Mouse (Mus musculus): ENCODE measurements around the gene Crygn. TPM values are rescaled to one million over a fixed set of nuclear protein-coding genes. Genes with fewer than 3 reads are reported as not detected.
A peak's percentile ranks its signal among the peaks of the same experiment; 100 is the strongest.
"Not testable (repeated sequence)": the region's sequence is repeated elsewhere in the genome, so short reads cannot be mapped to it uniquely, and the experiment has no call there.

Gene Crygn
- polyA plus RNA-seq, 1 experiment from 2014 or later: 1.8 TPM

- peaks cover 29% of the 10 kb centered on the region for H3K27me3 ChIP-seq (replicated peaks; ENCODE audit: low read depth, poor library complexity, severe bottlenecking)
- no peaks in the 10 kb centered on the region for H3K36me3 ChIP-seq (replicated peaks)
- WGBS: 18% methylated on average over 17 of the region's 17 CpGs
- H3K27ac ChIP-seq (replicated peaks): no peak overlapping the region; the same call in 1 of the 2 replicates
- peaks cover 13% of the 10 kb centered on the region for H3K4me1 ChIP-seq
- no peak for DNase-seq (ENCODE audit: low spot score)
- H3K9me3 ChIP-seq: peaks cover 4% of the 10 kb centered on the region; the same call in 1 of the 2 replicates
- peak overlapping the region; percentile 34; the same call in 1 of the 2 replicates for H3K4me3 ChIP-seq
These were observed 20.5 kb upstream of the Crygn start for GRCm38 (mm10) chr5:24778082-24778842.

- DNase-seq (ENCODE audit: low spot score): no peak
- H3K4me1 ChIP-seq: peaks cover 13% of the 10 kb centered on the region
- no peak overlapping the region for H3K27ac ChIP-seq (replicated peaks)
- H3K36me3 ChIP-seq (replicated peaks): no peaks in the 10 kb centered on the region
- WGBS: 72% methylated on average over 4 of the region's 4 CpGs
- peaks cover 4% of the 10 kb centered on the region; the same call in 1 of the 2 replicates for H3K9me3 ChIP-seq
- H3K4me3 ChIP-seq: no peak overlapping the region
- peaks cover 29% of the 10 kb centered on the region for H3K27me3 ChIP-seq (replicated peaks; ENCODE audit: low read depth, poor library complexity, severe bottlenecking)
These were observed 18.9 kb upstream of the Crygn start for GRCm38 (mm10) chr5:24776681-24777080.

- whole genome bisulfite sequencing: 95% methylated on average over 16 of the region's 16 CpGs
- not testable (repeated sequence) for DNase-seq (ENCODE audit: low spot score)
These were observed 16.7 kb upstream of the Crygn start for GRCm38 (mm10) chr5:24774549-24774948.

GRCm38 (mm10) chr5:24756931-24757330 lies 877 bp downstream of the Crygn start:
- Histone ChIP-seq H3K27ac (replicated peaks) (no peak overlapping the region), H3K27me3 (replicated peaks; ENCODE audit: low read depth, poor library complexity, severe bottlenecking) (peaks cover 16% of the 10 kb centered on the region; the same call in 1 of the 2 replicates), H3K4me1 (peaks cover 57% of the 10 kb centered on the region), H3K4me3 (no peak overlapping the region), H3K9me3 (no peaks in the 10 kb centered on the region), H3K36me3 (replicated peaks) (no peaks in the 10 kb centered on the region)
- no peak for DNase-seq (ENCODE audit: low spot score)
- 60% methylated on average over 3 of the region's 3 CpGs for WGBS

More at GRCm38 (mm10) chr5:24774549-24774948, 16.7 kb upstream of the Crygn start:
- not testable (repeated sequence) for H3K27ac ChIP-seq (replicated peaks); H3K4me1 ChIP-seq; H3K4me3 ChIP-seq; H3K36me3 ChIP-seq (replicated peaks); H3K9me3 ChIP-seq
- peaks cover 23% of the 10 kb centered on the region for H3K27me3 ChIP-seq (replicated peaks; ENCODE audit: low read depth, poor library complexity, severe bottlenecking)

GRCm38 (mm10) chr5:24752175-24752498 lies 5.7 kb downstream of the Crygn start:
- no peaks in the 10 kb centered on the region for H3K36me3 ChIP-seq (replicated peaks)
- 0 out of 2 replicates have a peak, but pooled peaks cover 3% of the 10 kb centered on the region for H3K27me3 ChIP-seq (replicated peaks; ENCODE audit: low read depth, poor library complexity, severe bottlenecking)
- H3K9me3 ChIP-seq: no peaks in the 10 kb centered on the region
- WGBS: 6% methylated on average over 2 of the region's 2 CpGs
- H3K4me3 ChIP-seq: peak overlapping the region; percentile 66
- H3K27ac ChIP-seq (replicated peaks): peak overlapping the region; percentile 93
- H3K4me1 ChIP-seq: peaks cover 81% of the 10 kb centered on the region
- no peak for DNase-seq (ENCODE audit: low spot score)

- Histone ChIP-seq H3K27ac (replicated peaks) (peak overlapping the region; percentile 93), H3K9me3 (no peaks in the 10 kb centered on the region), H3K36me3 (replicated peaks) (no peaks in the 10 kb centered on the region), H3K4me3 (peak overlapping the region; percentile 66), H3K27me3 (replicated peaks; ENCODE audit: low read depth, poor library complexity, severe bottlenecking) (no peaks in the 10 kb centered on the region), H3K4me1 (peaks cover 83% of the 10 kb centered on the region)
- DNase-seq (ENCODE audit: low spot score): peak; percentile 78
- WGBS: 2% methylated on average over 25 of the region's 25 CpGs
These were observed 6.3 kb downstream of the Crygn start for GRCm38 (mm10) chr5:24751305-24752174.

GRCm38 (mm10) chr5:24750321-24751304 lies 7.2 kb downstream of the Crygn start:
- peak overlapping the region; percentile 66 for H3K4me3 ChIP-seq
- no peaks in the 10 kb centered on the region for H3K9me3 ChIP-seq
- H3K4me1 ChIP-seq: peaks cover 77% of the 10 kb centered on the region
- no peaks in the 10 kb centered on the region for H3K36me3 ChIP-seq (replicated peaks)
- H3K27me3 ChIP-seq (replicated peaks; ENCODE audit: low read depth, poor library complexity, severe bottlenecking): no peaks in the 10 kb centered on the region
- peak overlapping the region; percentile 93 for H3K27ac ChIP-seq (replicated peaks)
- peak; percentile 97 for DNase-seq (ENCODE audit: low spot score)
- under 1% methylated on average over 59 of the region's 59 CpGs for WGBS

- H3K4me3 ChIP-seq: peak overlapping the region; percentile 66
- H3K9me3 ChIP-seq: no peaks in the 10 kb centered on the region
- peaks cover 68% of the 10 kb centered on the region for H3K4me1 ChIP-seq
- H3K36me3 ChIP-seq (replicated peaks): no peaks in the 10 kb centered on the region
- 49% methylated on average over 5 of the region's 5 CpGs for WGBS
- H3K27me3 ChIP-seq (replicated peaks; ENCODE audit: low read depth, poor library complexity, severe bottlenecking): no peaks in the 10 kb centered on the region
- no peak for DNase-seq (ENCODE audit: low spot score)
- peak overlapping the region; percentile 93 for H3K27ac ChIP-seq (replicated peaks)
These were observed 8.1 kb downstream of the Crygn start for GRCm38 (mm10) chr5:24749731-24750130.

- Histone ChIP-seq H3K9me3 (no peaks in the 10 kb centered on the region), H3K36me3 (replicated peaks) (no peaks in the 10 kb centered on the region), H3K27ac (replicated peaks) (peak overlapping the region; percentile 69), H3K27me3 (replicated peaks; ENCODE audit: low read depth, poor library complexity, severe bottlenecking) (no peaks in the 10 kb centered on the region), H3K4me1 (peaks cover 48% of the 10 kb centered on the region), H3K4me3 (peak overlapping the region; percentile 21; the same call in 1 of the 2 replicates)
- no peak for DNase-seq (ENCODE audit: low spot score)
- 11% methylated on average over 6 of the region's 6 CpGs for WGBS
These were observed 10.3 kb downstream of the Crygn start for GRCm38 (mm10) chr5:24747533-24747932.

GRCm38 (mm10) chr5:24743956-24744355 lies 13.9 kb downstream of the Crygn start:
- H3K27me3 ChIP-seq (replicated peaks; ENCODE audit: low read depth, poor library complexity, severe bottlenecking): no peaks in the 10 kb centered on the region
- H3K9me3 ChIP-seq: no peaks in the 10 kb centered on the region
- no peaks in the 10 kb centered on the region for H3K36me3 ChIP-seq (replicated peaks)
- 91% methylated on average over 10 of the region's 10 CpGs for WGBS
- no peak overlapping the region for H3K27ac ChIP-seq (replicated peaks)
- peaks cover 39% of the 10 kb centered on the region for H3K4me1 ChIP-seq
- no peak overlapping the region for H3K4me3 ChIP-seq
- no peak for DNase-seq (ENCODE audit: low spot score)

GRCm38 (mm10) chr5:24741172-24741885 lies 16.5 kb downstream of the Crygn start:
- H3K27ac ChIP-seq (replicated peaks): peak overlapping the region; percentile 68
- H3K36me3 ChIP-seq (replicated peaks): no peaks in the 10 kb centered on the region; the same call in 1 of the 2 replicates
- WGBS: 57% methylated on average over 15 of the region's 15 CpGs
- no peak overlapping the region for H3K4me3 ChIP-seq
- H3K27me3 ChIP-seq (replicated peaks; ENCODE audit: low read depth, poor library complexity, severe bottlenecking): no peaks in the 10 kb centered on the region
- peak; percentile 65 for DNase-seq (ENCODE audit: low spot score)
- peaks cover 22% of the 10 kb centered on the region for H3K4me1 ChIP-seq
- H3K9me3 ChIP-seq: no peaks in the 10 kb centered on the region
